ENCODE assay signal across 15 mouse cellular contexts in genomic region chr11:52234509-52234908, GRCm38 (mm10). TPM values are rescaled to one million over a fixed set of nuclear protein-coding genes. Genes with fewer than 3 reads are reported as not detected.
DNase-seq lines count a peak whose midpoint lies in the region; ATAC-seq and TF ChIP-seq lines count a peak whose summit lies in the region.
"Had no signal": no experiment of that assay in that cellular context is flagged by ENCODE, and none has a peak within 500 bp of the region (broad histone marks: within the 10 kb centered on the region; RNA-seq: fewer than 3 reads in every experiment).

No protein-coding gene starts in this region.

- ATAC-seq in midbrain, embryonic 14.5 days (ENCODE audit: low FRiP score, low TSS enrichment): no peak
- no peak for ATAC-seq in midbrain, postnatal 0 days (ENCODE audit: low FRiP score)
- ATAC-seq in neural tube, embryonic 13.5 days (ENCODE audit: low read depth): no peak
- ATAC-seq: hindbrain, embryonic 16.5 days had no signal

- DNase-seq in cerebellum, adult 8-10 months: peak; percentile 18
- no peak for DNase-seq in cerebellum, postnatal 14 days
- DNase-seq in kidney, adult 8-10 months: peak; percentile 40 to 45
- no peak for DNase-seq in kidney, postnatal 14 days
- DNase-seq in midbrain, embryonic 14.5 days: no peak
- no peak for DNase-seq in midbrain, postnatal 0 days (ENCODE audit: low spot score)
- no peak for DNase-seq in right cerebral cortex, postnatal 36 days (ENCODE audit: low spot score in 2 of 2)
- DNase-seq: cerebellum, adult 11 months; heart, adult 2 months; right cerebral cortex, postnatal 14 days had no signal

- H3K4me1 ChIP-seq in midbrain, embryonic 14.5 days (ENCODE audit: control insufficient read depth, insufficient read depth, low read length): peaks cover 17% of the 10 kb centered on the region
- H3K4me1 ChIP-seq in midbrain, postnatal 0 days (ENCODE audit: insufficient read depth, low read length): peaks cover 11% of the 10 kb centered on the region; the same call in 1 of the 2 replicates
- peaks cover 32% of the 10 kb centered on the region for H3K4me1 ChIP-seq in neural tube, embryonic 13.5 days (replicated peaks)

- peaks cover 22% of the 10 kb centered on the region for H3K36me3 ChIP-seq in midbrain, embryonic 14.5 days (ENCODE audit: control insufficient read depth, insufficient read depth, low read length)
- H3K36me3 ChIP-seq in midbrain, postnatal 0 days (ENCODE audit: insufficient read depth, low read length): peaks cover 3% of the 10 kb centered on the region; the same call in 1 of the 2 replicates
- peaks cover 32% of the 10 kb centered on the region for H3K36me3 ChIP-seq in neural tube, embryonic 13.5 days

- TF ChIP-seq CTCF in midbrain, postnatal 0 days (IDR thresholded peaks at IDR 0.05): no peak

- no peaks in the 10 kb centered on the region for H3K27me3 ChIP-seq in midbrain, embryonic 14.5 days (ENCODE audit: control insufficient read depth, insufficient read depth, low read length)
- H3K27me3 ChIP-seq in midbrain, postnatal 0 days (ENCODE audit: insufficient read depth, low read length): no peaks in the 10 kb centered on the region
- H3K27me3 ChIP-seq in neural tube, embryonic 13.5 days: no peaks in the 10 kb centered on the region
- H3K27me3 ChIP-seq: limb, embryonic 12.5 days; megakaryocyte, embryonic 14.5 days had no signal

- peak overlapping the region; percentile 17 for H3K4me2 ChIP-seq in midbrain, embryonic 14.5 days (ENCODE audit: low read length)
- H3K4me2 ChIP-seq in midbrain, postnatal 0 days (ENCODE audit: low read depth, low read length, poor library complexity, severe bottlenecking): no peak overlapping the region
- H3K4me2 ChIP-seq in neural tube, embryonic 13.5 days: peak overlapping the region; percentile 90; the same call in 1 of the 2 replicates
- H3K4me2 ChIP-seq: limb, embryonic 12.5 days had no signal

- no peak overlapping the region for H3K4me3 ChIP-seq in midbrain, embryonic 14.5 days (replicated peaks; ENCODE audit: low read depth, low read length)
- no peak overlapping the region for H3K4me3 ChIP-seq in midbrain, postnatal 0 days (ENCODE audit: low read depth, low read length)
- H3K4me3 ChIP-seq in neural tube, embryonic 13.5 days: no peak overlapping the region
- H3K4me3 ChIP-seq: heart, adult 2 months; limb, embryonic 12.5 days had no signal

- no peak overlapping the region for H3K9ac ChIP-seq in midbrain, embryonic 14.5 days (replicated peaks; ENCODE audit: low read length)
- H3K9ac ChIP-seq in midbrain, postnatal 0 days (replicated peaks; ENCODE audit: low read length, poor library complexity, severe bottlenecking): no peak overlapping the region
- H3K9ac ChIP-seq in neural tube, embryonic 13.5 days: no peak overlapping the region
- H3K9ac ChIP-seq: limb, embryonic 12.5 days had no signal

- no peaks in the 10 kb centered on the region for H3K9me3 ChIP-seq in midbrain, embryonic 14.5 days (ENCODE audit: control insufficient read depth, low read length)
- H3K9me3 ChIP-seq in midbrain, postnatal 0 days (ENCODE audit: low read length): no peaks in the 10 kb centered on the region
- H3K9me3 ChIP-seq in neural tube, embryonic 13.5 days: no peaks in the 10 kb centered on the region
- H3K9me3 ChIP-seq: limb, embryonic 12.5 days; megakaryocyte, embryonic 14.5 days had no signal

- no peak overlapping the region for H3K27ac ChIP-seq in midbrain, embryonic 14.5 days (replicated peaks; ENCODE audit: low read depth, low read length)
- H3K27ac ChIP-seq in midbrain, postnatal 0 days (ENCODE audit: low read depth, low read length): no peak overlapping the region
- no peak overlapping the region for H3K27ac ChIP-seq in neural tube, embryonic 13.5 days (replicated peaks)
- H3K27ac ChIP-seq: heart, adult 2 months; limb, embryonic 12.5 days had no signal

RNA-seq across cellular contexts. Expression of gene Skp1a, which starts 2.7 kb away (rescaled TPM):
- polyA plus RNA-seq in midbrain, embryonic 14.5 days (2014; fragmentation: Nextera tagmentation; extraction: Ambion mirVana): 1,139 and 1,189 TPM in 2 replicates
- 466 and 613 TPM in 2 replicates for total RNA-seq in midbrain, postnatal 0 days (2014; rRNA removed)
- polyA plus RNA-seq in midbrain, postnatal 0 days (2015; fragmentation: Nextera tagmentation; extraction: Ambion mirVana): 1,145 and 1,185 TPM in 2 replicates
- polyA plus RNA-seq in neural tube, embryonic 13.5 days (2015; fragmentation: Nextera tagmentation; extraction: Ambion mirVana): 1,170 and 1,204 TPM in 2 replicates

RNA-seq across cellular contexts. Expression of gene Olfr1371, which starts 20.7 kb away (rescaled TPM):
- not detected in 2 replicates for polyA plus RNA-seq in midbrain, embryonic 14.5 days (2014; fragmentation: Nextera tagmentation; extraction: Ambion mirVana)
- not detected in 2 replicates for total RNA-seq in midbrain, postnatal 0 days (2014; rRNA removed)
- polyA plus RNA-seq in midbrain, postnatal 0 days (2015; fragmentation: Nextera tagmentation; extraction: Ambion mirVana): not detected in 2 replicates
- polyA plus RNA-seq in neural tube, embryonic 13.5 days (2015; fragmentation: Nextera tagmentation; extraction: Ambion mirVana): not detected in 2 replicates
- total RNA-seq: adrenal gland, adult 18-20 months; heart, adult 2 months had no signal
- polyA plus RNA-seq: heart, adult 2 months; hindbrain, embryonic 16.5 days; limb, embryonic 12.5 days had no signal

RNA-seq across cellular contexts. Expression of gene Tcf7, which starts 48.3 kb away (rescaled TPM):
- polyA plus RNA-seq in midbrain, embryonic 14.5 days (2014; fragmentation: Nextera tagmentation; extraction: Ambion mirVana): 2.8 and 5.8 TPM in 2 replicates
- 2.0 and 2.6 TPM in 2 replicates for total RNA-seq in midbrain, postnatal 0 days (2014; rRNA removed)
- polyA plus RNA-seq in midbrain, postnatal 0 days (2015; fragmentation: Nextera tagmentation; extraction: Ambion mirVana): 3.1 and 3.2 TPM in 2 replicates
- 5.9 TPM in 2 replicates for polyA plus RNA-seq in neural tube, embryonic 13.5 days (2015; fragmentation: Nextera tagmentation; extraction: Ambion mirVana)

Comparison
In these comparisons a context has a peak if more than half of its experiments do, and no peak if none do; other contexts are left out.
1. DNase-seq: peak in cerebellum, adult 8-10 months (single experiment) and kidney, adult 8-10 months (2 of 2); none in cerebellum, postnatal 14 days (0 of 2), kidney, postnatal 14 days (single experiment), midbrain, embryonic 14.5 days (single experiment), midbrain, postnatal 0 days (single experiment) and right cerebral cortex, postnatal 36 days (0 of 2).